Mouse (Mus musculus): ENCODE results near the gene Zfp786.

Zfp786 gene

DNA sequence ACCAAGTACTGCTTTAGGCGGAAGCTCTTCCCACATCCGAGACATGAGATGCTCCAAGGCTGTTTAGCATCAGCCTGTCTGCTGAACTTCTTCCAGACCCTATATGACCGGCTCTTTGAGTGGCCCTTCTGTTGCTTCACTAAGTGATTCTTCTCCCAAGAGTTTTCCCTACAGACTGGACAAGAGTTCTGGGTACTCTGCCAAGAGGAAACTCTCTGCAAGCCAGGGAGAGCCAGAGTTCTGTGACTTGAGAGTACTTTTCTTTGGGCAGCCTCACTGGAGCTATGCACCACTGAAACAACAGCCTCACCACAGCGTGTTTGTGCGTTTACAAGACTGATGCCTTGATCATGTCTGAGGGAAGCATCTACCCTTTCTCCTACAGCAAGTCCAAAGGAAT is 9.4 kb downstream of the Zfp786 start:
- no peak for DNase-seq (ENCODE audit: low spot score)

DNA sequence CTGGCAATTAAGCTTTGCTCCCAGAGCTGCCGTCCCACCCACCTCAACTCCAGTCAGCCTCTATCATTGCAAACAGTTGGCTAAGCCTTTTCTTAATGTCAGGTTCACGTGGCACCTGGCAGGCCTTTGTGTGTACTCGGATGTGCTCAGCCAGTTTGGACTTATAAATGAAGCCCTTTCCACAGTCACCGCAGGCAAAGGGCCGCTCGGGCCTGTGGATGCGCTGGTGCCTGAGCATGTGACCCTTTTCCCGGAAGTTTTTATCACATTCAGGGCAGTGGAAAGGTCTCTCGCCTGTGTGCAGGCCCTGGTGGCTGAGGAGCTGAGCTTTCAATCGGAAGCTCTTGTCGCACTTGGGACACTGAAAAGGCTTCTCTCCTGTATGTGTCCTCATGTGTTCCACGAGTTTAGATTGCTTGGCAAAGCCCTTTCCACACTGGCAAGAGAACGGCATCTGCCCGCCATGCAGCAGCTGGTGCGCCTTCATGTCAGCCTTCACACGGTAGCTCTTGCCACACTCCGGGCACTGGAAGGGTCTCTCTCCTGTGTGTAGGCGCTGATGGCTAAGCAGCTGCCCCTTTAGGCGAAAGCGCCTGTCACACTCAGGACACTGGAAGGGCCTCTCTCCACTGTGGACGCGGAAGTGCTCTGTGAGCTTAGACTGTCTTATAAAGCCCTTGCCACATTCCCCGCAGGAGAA is 10.9 kb downstream of the Zfp786 start:
- DNase-seq (ENCODE audit: low spot score), result no peak

DNA sequence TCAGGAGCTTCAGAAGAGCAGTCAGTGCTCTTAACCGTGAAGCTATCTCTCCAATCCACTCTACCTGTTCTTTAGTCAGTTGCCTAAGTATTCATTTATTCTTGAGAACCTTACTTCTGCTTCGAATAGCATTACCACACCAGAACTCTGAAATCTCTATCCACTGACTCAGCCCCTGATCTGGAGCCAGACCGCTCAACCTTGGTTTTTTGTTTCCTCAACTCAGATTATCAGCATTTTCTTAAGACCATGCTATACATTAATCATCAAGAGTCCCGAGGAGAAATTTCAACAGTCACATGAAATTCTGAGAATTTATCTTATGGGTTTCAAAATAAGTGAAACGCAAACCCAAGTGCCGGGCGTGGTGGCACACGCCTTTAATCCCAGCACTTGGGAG is 11.9 kb downstream of the Zfp786 start:
- no peak for DNase-seq (ENCODE audit: low spot score)

DNA sequence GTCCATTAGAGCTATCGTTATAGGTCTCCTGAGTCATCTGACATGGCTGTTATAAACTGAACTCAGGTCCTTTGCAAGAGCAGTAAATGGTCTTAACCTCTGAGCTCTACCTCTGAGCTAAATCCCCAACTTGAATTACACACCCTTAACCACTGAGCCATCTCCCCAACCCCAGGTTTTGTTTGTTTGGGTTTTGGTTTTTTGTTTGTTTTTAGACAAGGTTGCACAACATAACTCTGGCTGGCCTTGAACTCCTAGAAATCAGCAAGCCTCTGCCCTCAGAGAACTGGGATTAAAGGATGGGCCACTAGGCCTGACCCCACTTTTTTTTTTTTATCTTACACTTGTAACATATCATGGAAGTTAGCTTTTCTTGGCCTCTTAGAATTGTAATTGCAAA is 14.5 kb downstream of the Zfp786 start:
- DNase-seq (ENCODE audit: low spot score), result no peak

DNA sequence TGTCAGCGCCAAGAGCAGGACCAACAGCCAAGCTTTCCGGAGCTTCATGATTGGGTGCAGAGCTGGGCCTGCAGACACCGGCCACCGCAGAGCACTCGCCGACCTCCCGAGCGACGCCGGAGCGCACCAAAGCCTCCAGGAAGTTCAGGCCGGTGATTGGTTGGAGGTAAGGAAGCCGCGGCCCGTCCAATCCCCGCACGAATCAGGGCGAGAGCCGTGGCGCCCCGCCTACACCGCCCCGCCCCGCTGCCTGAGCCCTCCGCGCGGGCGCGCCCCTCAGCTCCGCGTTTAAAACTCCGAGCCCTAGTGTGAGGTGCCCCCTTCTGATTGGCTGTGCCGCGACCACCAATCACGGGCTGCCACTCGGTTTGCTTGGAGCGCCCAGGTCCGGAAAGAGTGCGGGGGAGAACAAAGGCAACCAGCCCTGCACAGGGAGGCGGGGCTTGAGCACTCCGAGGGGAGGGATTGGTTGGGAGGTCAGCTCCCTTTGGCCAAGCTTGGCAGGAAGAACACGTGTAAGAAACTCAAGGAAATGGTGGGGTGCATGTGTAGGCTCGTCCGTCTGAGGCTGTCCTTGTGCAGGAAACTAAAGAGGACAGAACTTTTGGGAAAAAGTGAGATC is 17.3 kb downstream of the Zfp786 start, which contains the start of gene Pdia4:
Gene Pdia4, minus strand, starts transcription at position 174 of the 622 bp plus-strand sequence.
- DNase-seq (ENCODE audit: low spot score), result peak; percentile 98

DNA sequence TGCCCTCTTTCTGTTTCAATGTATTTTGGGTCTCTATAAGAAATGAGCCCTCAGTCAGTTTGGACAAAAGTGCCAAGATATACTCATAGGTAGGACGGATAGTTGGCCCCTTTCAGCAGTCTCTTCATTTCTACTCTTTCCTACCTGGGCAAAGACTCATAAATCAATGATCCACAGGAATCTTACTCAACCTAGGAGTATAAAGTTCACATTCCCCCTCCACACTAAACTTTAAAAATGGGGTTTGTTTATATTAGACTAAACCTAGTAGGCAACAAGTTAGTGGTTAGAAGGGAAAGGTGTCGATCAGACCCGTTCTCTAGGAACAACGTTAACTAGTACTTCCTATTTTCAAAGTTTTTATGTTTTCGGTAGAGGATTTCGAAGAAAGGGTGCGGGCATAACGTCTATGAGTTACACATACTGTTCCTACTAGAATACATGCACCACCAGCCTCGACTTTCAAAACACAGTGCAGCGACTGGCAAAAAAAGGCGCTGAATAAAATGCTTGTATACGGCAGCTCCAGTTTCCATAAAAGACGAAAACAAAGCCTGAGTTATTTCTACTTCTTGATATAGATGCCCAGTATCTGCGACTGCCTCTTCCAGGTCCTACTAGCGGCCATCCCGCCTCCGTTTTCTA is 18.3 kb downstream of the Zfp786 start:
- no peak for DNase-seq (ENCODE audit: low spot score)

DNA sequence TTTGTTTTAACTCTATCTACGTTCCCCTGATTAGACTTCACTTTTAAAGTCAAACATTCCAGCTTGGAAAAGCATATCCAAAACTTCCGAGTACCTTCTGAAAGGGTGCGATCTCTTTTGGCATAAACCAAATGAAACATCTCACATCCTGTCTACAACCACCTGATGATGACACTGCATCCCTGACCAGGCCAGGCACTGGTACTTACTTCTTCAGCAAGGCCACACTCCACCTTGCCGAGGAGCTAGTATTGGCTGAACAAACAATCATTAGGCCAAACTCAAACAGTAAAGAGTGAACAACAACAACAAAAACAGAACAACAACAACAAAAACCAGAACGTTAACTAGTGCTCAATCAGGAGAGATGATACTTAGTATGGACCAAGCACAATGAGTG is 19.3 kb downstream of the Zfp786 start:
- no peak for DNase-seq (ENCODE audit: low spot score)

DNA sequence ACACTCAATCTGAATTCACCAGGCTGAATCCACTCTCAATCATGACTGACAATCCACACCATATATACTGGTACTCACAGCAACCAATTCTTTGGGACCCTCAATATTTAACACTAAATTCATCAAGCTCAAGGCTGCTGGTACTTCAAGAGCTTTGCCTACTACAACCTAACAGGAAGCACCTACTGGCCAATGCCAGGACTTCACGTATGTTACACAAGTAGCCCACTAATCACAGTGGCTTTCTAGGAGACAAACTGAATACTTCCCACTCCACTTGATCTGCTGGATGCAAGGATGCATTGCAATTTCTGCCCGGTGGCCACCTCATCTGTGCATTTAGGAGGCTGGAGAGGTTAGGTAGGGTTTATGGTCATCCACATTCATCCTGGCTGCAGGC is 20.5 kb downstream of the Zfp786 start:
- DNase-seq (ENCODE audit: low spot score), result no peak

DNA sequence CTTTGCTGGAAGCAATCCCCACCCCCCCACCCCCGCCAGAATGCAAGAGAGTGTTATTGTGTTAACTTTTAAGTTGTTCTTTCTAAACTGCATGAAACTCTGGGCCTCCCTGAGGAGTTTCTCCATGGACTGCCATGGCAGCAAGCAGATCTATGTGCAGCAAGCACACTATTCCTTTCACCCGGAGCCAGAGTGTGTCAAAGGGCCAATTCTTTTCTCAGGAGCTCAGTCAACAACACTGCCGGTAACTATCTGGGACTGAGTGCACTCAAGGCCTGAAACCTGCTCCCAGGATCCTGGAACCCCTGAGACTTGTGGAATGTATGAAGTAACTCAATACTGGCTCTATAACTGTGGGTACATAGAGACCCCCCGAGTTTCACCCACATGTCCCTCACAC is 21.6 kb downstream of the Zfp786 start:
- no peak for DNase-seq (ENCODE audit: low spot score)

DNA sequence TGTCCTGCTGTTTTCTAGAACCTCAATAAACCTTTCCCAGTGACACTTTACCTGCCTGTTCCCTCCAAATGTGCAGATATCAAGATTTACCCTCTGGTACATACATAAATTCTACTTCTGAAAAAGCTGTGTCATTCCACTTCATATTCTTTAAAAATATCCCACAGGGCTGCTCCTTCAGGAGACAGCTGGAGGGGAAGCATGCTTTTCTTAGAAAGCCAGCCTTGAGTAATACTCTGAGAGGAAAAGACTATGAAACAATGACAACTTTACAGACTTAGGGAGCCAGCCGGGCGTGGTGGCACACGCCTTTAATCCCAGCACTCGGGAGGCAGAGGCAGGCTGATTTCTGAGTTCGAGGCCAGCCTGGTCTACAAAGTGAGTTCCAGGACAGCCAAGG is 22.1 kb downstream of the Zfp786 start:
- DNase-seq (ENCODE audit: low spot score), result no peak

DNA sequence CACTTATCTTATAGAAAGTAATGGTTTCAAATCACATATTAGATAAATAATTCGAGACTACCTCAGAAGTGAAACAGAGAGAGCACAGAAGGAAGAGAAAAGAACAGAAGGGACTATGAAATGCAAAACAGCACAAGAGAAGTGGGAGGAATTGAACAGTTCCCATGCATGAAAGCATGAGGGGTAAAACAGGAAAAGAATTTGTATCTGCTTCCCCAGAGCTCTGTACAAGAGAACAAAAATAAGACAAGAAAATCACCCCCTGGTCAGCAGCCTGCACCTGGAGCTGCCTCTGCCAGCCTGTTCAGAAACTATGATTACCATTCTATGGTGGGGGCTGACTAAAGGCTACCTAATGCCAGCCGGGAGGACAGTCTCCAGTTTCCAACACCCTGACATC is 23.2 kb downstream of the Zfp786 start:
- DNase-seq (ENCODE audit: low spot score), result no peak

DNA sequence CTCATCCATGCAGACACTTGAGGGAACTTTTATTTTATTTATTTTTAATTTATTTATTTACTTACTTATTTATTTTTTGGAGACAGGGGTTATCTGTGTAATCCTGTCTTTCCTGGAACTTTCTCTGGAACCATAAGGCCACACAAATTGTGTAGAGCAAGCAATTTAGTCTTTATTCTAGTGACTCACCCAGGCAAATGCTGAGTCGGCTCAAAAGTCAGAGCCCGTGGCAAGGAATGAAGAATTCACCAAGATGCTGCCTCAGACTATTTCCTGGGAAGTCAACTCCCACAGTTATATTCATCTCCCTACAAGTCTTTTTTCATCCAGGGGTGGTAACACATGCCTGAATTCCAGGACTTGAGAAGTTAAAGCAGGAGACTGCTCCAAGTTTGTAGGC is 25.1 kb downstream of the Zfp786 start:
- no peak for DNase-seq (ENCODE audit: low spot score)

DNA sequence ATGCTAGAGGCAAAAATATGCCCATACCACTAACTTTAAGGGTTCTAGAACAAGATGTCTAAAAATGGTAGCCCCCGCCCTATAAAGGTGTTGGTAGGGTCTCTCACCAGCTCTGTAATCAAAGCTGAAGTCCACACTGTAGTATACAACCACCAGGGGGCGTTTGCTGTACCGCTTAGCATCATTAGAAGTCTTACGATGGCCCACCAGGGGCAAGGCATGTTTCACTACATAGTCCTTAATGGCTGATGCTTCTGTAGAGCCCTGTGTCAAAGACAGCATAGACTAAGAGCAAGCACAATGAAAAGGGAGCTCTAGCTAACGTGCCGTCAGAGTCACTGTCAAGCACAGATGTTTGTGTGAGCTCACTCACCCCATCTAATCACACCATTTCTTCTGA is 31.6 kb downstream of the Zfp786 start:
- DNase-seq (ENCODE audit: low spot score), result peak; percentile 39

DNA sequence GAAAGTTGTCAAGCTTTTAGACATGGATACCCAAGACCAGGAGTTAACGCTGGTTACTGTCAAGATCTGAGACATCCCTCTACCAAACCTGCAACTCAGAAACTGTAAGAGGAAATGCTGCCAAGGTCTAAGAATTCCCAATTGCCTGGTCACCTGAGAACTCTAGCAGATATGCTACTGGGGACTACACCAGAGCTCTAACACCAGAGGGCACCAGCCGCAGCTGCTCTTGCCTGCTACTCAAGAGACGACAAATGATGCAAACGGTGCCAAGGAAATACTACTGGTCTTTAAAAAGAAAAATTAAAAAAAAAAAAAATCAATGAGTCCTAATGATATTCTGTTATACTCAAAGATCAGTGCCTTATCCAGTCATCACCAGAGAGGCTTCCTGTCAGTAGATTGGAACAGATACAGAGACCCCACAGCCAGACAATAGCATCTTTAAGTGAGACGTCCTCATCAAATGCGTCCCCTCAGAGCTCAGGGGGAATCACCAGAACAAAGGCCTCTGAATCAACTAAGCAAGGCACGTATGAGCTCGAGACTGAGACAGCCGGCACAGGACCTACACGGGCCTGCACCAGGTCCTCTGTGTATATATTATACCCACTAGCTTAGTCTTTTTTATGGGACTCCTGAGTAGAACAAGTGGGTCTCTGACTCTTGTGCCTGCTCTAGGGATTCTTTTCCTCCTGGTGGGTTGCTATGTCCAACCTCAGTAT is 36.4 kb downstream of the Zfp786 start:
- DNase-seq (ENCODE audit: low spot score), result no peak

DNA sequence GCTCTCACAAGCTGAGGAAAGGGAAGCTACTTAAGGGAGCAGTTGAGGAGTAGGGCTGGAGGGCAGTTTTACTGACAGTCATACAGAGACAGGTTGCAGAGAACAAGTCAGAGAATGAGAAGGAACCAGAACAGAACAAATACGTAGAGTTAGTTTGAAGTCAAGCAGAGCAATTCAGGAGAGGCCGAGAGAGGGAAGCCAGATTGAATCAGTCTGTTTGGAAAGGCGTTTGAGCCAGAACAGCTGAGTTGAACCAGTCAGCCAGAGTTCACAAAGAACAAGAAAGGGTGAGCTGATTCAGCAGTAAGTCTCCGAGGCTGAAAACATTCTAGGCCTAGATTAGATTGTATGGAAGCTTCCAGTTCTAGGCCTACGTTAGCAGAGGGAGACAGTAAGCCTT is 37.4 kb downstream of the Zfp786 start:
- no peak for DNase-seq (ENCODE audit: low spot score)

DNA sequence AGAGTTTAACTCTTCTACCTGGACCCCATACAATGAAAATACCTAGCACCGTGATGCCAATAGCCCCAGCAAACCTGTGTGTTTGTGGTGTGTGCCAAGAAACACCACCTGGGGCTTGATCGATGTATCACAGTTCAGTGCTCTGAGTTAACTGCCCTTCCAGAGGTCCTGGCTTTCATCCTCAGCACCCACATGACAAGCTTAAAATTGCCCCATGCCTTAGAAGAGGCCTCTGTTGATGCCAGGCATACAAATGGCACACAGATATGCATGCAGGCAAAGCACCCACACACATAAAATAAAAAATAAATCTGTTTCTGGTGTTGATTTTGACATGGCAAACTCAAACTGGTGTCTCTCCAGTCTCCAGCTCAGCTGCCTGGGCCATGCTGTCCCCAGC is 38.1 kb downstream of the Zfp786 start:
- no peak for DNase-seq (ENCODE audit: low spot score)

DNA sequence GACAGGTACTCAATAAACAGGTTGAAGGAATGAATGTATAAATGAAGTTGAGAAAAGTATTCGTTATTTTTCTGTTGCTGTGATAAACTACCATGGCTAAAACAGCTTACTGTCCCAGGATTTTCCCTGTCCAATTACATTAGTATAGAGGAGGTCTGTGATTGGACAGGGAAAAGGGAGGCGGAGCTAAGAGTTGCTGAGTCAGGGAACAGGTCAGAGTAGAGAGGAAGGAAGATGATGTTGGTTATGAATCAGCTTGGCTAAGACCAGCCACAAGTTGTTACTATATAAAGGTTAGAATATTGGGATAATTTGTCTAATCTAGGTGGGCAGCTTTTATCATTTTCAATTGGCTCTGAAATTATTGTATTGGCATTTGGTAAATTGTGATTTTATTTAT is 39.9 kb downstream of the Zfp786 start:
- DNase-seq (ENCODE audit: low spot score), result no peak

DNA sequence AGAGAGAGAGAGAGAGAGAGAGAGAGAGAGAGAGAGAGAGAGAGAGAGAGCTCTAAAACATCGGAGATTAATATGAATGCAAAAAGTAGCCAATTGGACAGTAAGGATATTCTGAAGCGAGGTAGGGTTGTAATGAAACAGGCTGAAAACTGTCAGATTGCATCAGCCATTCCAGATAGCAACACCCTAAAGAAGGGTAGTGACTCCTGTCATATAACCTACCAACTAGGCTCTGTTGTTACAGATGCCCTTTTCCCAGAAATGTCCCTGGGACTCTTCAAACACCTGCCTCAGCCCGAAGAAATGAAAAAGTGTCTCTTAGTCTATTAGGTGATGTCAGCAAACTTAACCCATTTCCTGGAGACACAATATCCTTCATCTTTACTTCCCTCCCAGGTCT is 41.8 kb downstream of the Zfp786 start:
- no peak for DNase-seq (ENCODE audit: low spot score)

DNA sequence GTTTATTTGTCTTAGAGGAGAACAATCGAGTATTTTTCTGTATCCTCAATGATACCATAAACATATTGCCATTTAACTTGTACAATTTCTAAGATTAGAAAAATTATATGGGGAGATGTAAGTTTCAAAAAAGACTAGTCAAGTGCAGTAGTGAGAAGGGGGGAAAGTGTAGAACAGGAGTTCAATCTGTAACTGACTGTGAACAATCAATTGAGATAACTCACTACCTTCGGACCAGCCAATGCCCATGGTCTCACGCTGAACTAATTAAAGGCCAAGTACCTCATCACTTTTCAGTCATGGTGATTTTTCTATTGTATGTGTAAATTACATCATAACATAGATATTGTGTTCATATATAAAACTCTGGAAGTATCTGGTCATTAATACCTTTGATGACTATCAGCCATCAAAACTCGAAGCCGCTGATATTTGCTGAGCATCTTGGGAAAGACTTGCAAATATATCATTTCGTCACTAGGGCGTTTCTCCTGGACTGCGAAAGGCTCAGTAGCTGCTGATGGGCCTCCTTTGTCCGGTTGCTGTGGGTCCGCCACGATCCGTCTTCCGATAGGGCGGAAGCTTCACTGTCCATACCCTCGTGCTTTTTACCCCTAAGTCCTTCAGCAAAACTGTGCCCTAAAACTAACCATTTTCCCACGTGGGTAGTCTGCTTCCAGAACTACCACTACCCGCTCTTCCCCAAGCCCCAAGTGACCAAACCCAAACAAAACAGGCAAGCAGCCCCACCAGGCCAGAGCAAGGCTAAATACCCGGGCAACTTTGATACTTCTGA is 42.5 kb downstream of the Zfp786 start:
- peak; percentile 62 for DNase-seq (ENCODE audit: low spot score)

DNA sequence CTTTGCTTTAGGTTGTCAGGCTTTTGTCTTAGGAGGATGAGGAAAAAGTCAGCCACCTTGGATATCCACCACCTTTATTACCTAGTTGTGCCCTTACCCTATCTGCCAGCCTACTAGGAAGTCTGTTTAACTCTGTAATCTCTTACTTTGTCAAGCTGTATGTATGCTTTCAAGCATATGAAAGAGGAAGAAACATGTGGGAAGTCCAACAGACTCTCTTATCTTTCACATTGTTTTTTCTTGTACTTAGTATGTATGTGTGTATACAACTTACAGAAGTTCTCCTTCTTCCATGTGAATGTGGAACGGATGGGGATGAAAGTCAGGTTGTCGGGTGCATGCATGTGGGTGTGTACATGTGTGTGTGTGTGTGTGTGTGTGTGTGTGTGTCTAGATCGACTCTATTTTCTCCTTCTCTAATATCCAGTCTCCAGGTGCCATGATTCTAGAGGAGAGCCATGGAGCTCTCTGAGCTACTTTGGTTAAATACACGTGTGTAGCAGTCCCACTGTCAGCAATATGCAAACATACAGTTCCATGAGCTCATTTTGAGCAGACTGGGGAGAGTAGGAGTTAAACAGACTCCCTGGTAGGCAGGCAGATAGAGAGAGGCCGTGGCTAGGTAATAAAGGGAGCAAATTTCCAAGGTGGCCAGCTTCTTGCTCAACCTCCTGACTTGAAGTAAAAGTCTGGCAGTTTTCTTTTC is 45.8 kb downstream of the Zfp786 start:
- no peak for DNase-seq (ENCODE audit: low spot score)

All from spleen, adult 12 weeks (tissue).